Mouse (Mus musculus) heart, embryonic 10.5 days (tissue): ENCODE data around the gene Mrtfb. TPM values are rescaled to one million over a fixed set of nuclear protein-coding genes. Genes with fewer than 3 reads are reported as not detected.
A peak's percentile ranks its signal among the peaks of the same experiment; 100 is the strongest.

Experiments used
- DNase-seq: peaks from one replicate; pipeline ENCODE4 v3.0.0-alpha.2; 2017; ENCODE audit warnings: low spot score
- H3K27ac ChIP-seq: fragments of 300-500 bp; sonication (generic); 2 replicates; pipeline ENCODE4 v1.5.1; 2016; ENCODE audit warnings: mild to moderate bottlenecking
- H3K27me3 ChIP-seq: fragments of 300-500 bp; sonication (generic); 2 replicates; pipeline ENCODE4 v1.6.1; 2016; ENCODE audit warnings: mild to moderate bottlenecking; ENCODE audit not compliant: poor library complexity, insufficient read depth, severe bottlenecking
- H3K36me3 ChIP-seq: fragments of 300-500 bp; sonication (generic); 2 replicates; pipeline ENCODE4 v1.6.1; 2016; ENCODE audit warnings: mild to moderate bottlenecking, moderate library complexity
- H3K4me1 ChIP-seq: fragments of 300-500 bp; sonication (generic); 2 replicates; pipeline ENCODE4 v1.6.1; 2016; ENCODE audit warnings: mild to moderate bottlenecking
- H3K4me3 ChIP-seq: fragments of 300-500 bp; sonication (generic); 2 replicates; pipeline ENCODE4 v1.5.1; 2016; ENCODE audit warnings: mild to moderate bottlenecking, moderate library complexity
- H3K9me3 ChIP-seq: fragments of 300-500 bp; sonication (generic); 2 replicates; pipeline ENCODE4 v1.6.1; 2016; ENCODE audit warnings: mild to moderate bottlenecking, moderate library complexity
- WGBS: fragments of 180-500 bp; shearing (Covaris S2); methylation state at CpG from one replicate; pipeline ENCODE4 v1.1.7; 2016; 5-methylcytosine and 5-hydroxymethylcytosine counted together
- polyA plus RNA-seq: library from polyadenylated mRNA; unstranded; fragments of >200 nt; fragmentation: Nextera tagmentation; extraction: Ambion mirVana; gene quantifications from 2 replicates; pipeline ENCODE4 v1.2.1, GENCODE M21; 2016

Gene Mrtfb
- polyA plus RNA-seq, 1 experiment from 2014 or later = 20.4 TPM

- 51% methylated on average over 1 of the region's 1 CpGs for WGBS
These were observed 187.5 kb downstream of the Mrtfb start for GRCm38 (mm10) chr16:13443764-13444163.

GRCm38 (mm10) chr16:13445461-13445860, 189.2 kb downstream of the Mrtfb start:
- H3K36me3 ChIP-seq = no peaks in the 10 kb centered on the region
- WGBS = 70% methylated on average over 5 of the region's 5 CpGs
- H3K27ac ChIP-seq = no peak overlapping the region
- H3K27me3 ChIP-seq = peaks cover 44% of the 10 kb centered on the region
- no peak overlapping the region for H3K4me3 ChIP-seq
- DNase-seq = no peak
- no peaks in the 10 kb centered on the region for H3K9me3 ChIP-seq
- peaks cover 35% of the 10 kb centered on the region for H3K4me1 ChIP-seq

More at GRCm38 (mm10) chr16:13443764-13444163, 187.5 kb downstream of the Mrtfb start:
- Histone ChIP-seq H3K4me3 (no peak overlapping the region), H3K9me3 (no peaks in the 10 kb centered on the region), H3K27me3 (peaks cover 27% of the 10 kb centered on the region), H3K27ac (no peak overlapping the region), H3K36me3 (no peaks in the 10 kb centered on the region), H3K4me1 (peaks cover 26% of the 10 kb centered on the region)
- no peak for DNase-seq

GRCm38 (mm10) chr16:13446488-13446887, 190.2 kb downstream of the Mrtfb start:
- Histone ChIP-seq H3K4me1 (peaks cover 35% of the 10 kb centered on the region), H3K27me3 (peaks cover 54% of the 10 kb centered on the region), H3K9me3 (no peaks in the 10 kb centered on the region), H3K36me3 (no peaks in the 10 kb centered on the region), H3K27ac (peak overlapping the region; percentile 90; the same call in 1 of the 2 replicates), H3K4me3 (peak overlapping the region; percentile 94)
- no peak for DNase-seq
- WGBS = 19% methylated on average over 15 of the region's 15 CpGs

- H3K27me3 ChIP-seq = peaks cover 58% of the 10 kb centered on the region
- DNase-seq = no peak
These were observed 190.6 kb downstream of the Mrtfb start for GRCm38 (mm10) chr16:13446971-13447283.

GRCm38 (mm10) chr16:13447284-13448050, 191.2 kb downstream of the Mrtfb start:
- Histone ChIP-seq H3K4me3 (peak overlapping the region; percentile 94), H3K4me1 (peaks cover 35% of the 10 kb centered on the region), H3K36me3 (no peaks in the 10 kb centered on the region), H3K9me3 (no peaks in the 10 kb centered on the region), H3K27me3 (peaks cover 64% of the 10 kb centered on the region), H3K27ac (peak overlapping the region; percentile 90)
- 1% methylated on average over 35 of the region's 43 CpGs for WGBS
- DNase-seq = no peak

More at GRCm38 (mm10) chr16:13446971-13447283, 190.6 kb downstream of the Mrtfb start:
- 1% methylated on average over 11 of the region's 11 CpGs for WGBS
- Histone ChIP-seq H3K36me3 (no peaks in the 10 kb centered on the region), H3K27ac (peak overlapping the region; percentile 90), H3K4me1 (peaks cover 35% of the 10 kb centered on the region), H3K9me3 (no peaks in the 10 kb centered on the region), H3K4me3 (peak overlapping the region; percentile 94)

- Histone ChIP-seq H3K27me3 (peaks cover 69% of the 10 kb centered on the region), H3K27ac (peak overlapping the region; percentile 90), H3K9me3 (no peaks in the 10 kb centered on the region), H3K4me1 (peaks cover 35% of the 10 kb centered on the region), H3K4me3 (peak overlapping the region; percentile 94), H3K36me3 (no peaks in the 10 kb centered on the region)
- DNase-seq = peak; percentile 84
- 0% methylated on average over 51 of the region's 52 CpGs for WGBS
These were observed 191.9 kb downstream of the Mrtfb start for GRCm38 (mm10) chr16:13448051-13448705.

GRCm38 (mm10) chr16:13448706-13449090, 192.4 kb downstream of the Mrtfb start:
- H3K4me3 ChIP-seq = peak overlapping the region; percentile 94
- H3K36me3 ChIP-seq = no peaks in the 10 kb centered on the region
- DNase-seq = no peak
- peaks cover 74% of the 10 kb centered on the region for H3K27me3 ChIP-seq
- no peaks in the 10 kb centered on the region for H3K9me3 ChIP-seq
- peak overlapping the region; percentile 90; the same call in 1 of the 2 replicates for H3K27ac ChIP-seq
- peaks cover 35% of the 10 kb centered on the region for H3K4me1 ChIP-seq
- WGBS = 11% methylated on average over 8 of the region's 8 CpGs

GRCm38 (mm10) chr16:13449491-13449890, 193.2 kb downstream of the Mrtfb start:
- Histone ChIP-seq H3K4me1 (peaks cover 35% of the 10 kb centered on the region), H3K36me3 (no peaks in the 10 kb centered on the region), H3K4me3 (peak overlapping the region; percentile 94), H3K9me3 (no peaks in the 10 kb centered on the region), H3K27me3 (peaks cover 78% of the 10 kb centered on the region), H3K27ac (0 out of 2 replicates have a peak overlapping the region, but pooled peaks have one; percentile 22)
- WGBS = 8% methylated on average over 13 of the region's 13 CpGs
- no peak for DNase-seq

GRCm38 (mm10) chr16:13450831-13451230, 194.6 kb downstream of the Mrtfb start:
- H3K27me3 ChIP-seq = peaks cover 71% of the 10 kb centered on the region
- H3K9me3 ChIP-seq = no peaks in the 10 kb centered on the region
- DNase-seq = no peak
- no peak overlapping the region for H3K27ac ChIP-seq
- H3K4me3 ChIP-seq = no peak overlapping the region
- H3K36me3 ChIP-seq = no peaks in the 10 kb centered on the region
- peaks cover 35% of the 10 kb centered on the region for H3K4me1 ChIP-seq
- WGBS = 42% methylated on average over 7 of the region's 7 CpGs

GRCm38 (mm10) chr16:13451991-13452390, 195.7 kb downstream of the Mrtfb start:
- Histone ChIP-seq H3K4me3 (no peak overlapping the region), H3K36me3 (no peaks in the 10 kb centered on the region), H3K4me1 (peaks cover 26% of the 10 kb centered on the region), H3K27ac (no peak overlapping the region), H3K9me3 (no peaks in the 10 kb centered on the region), H3K27me3 (peaks cover 65% of the 10 kb centered on the region)
- WGBS = 83% methylated on average over 4 of the region's 4 CpGs
- no peak for DNase-seq

- 76% methylated on average over 7 of the region's 7 CpGs for WGBS
These were observed 196.4 kb downstream of the Mrtfb start for GRCm38 (mm10) chr16:13452661-13453060.

GRCm38 (mm10) chr16:13454026-13454600, 197.8 kb downstream of the Mrtfb start:
- H3K36me3 ChIP-seq = no peaks in the 10 kb centered on the region
- H3K4me1 ChIP-seq = peaks cover 6% of the 10 kb centered on the region; the same call in 1 of the 2 replicates
- DNase-seq = no peak
- no peaks in the 10 kb centered on the region for H3K9me3 ChIP-seq
- no peak overlapping the region for H3K4me3 ChIP-seq
- WGBS = 43% methylated on average over 10 of the region's 10 CpGs
- H3K27me3 ChIP-seq = peaks cover 52% of the 10 kb centered on the region
- H3K27ac ChIP-seq = no peak overlapping the region

More at GRCm38 (mm10) chr16:13452661-13453060, 196.4 kb downstream of the Mrtfb start:
- H3K9me3 ChIP-seq = no peaks in the 10 kb centered on the region
- H3K27me3 ChIP-seq = peaks cover 65% of the 10 kb centered on the region
- peaks cover 20% of the 10 kb centered on the region; the same call in 1 of the 2 replicates for H3K4me1 ChIP-seq
- no peak overlapping the region for H3K27ac ChIP-seq
- H3K4me3 ChIP-seq = no peak overlapping the region
- no peak for DNase-seq
- no peaks in the 10 kb centered on the region for H3K36me3 ChIP-seq

- Histone ChIP-seq H3K36me3 (no peaks in the 10 kb centered on the region), H3K27me3 (peaks cover 38% of the 10 kb centered on the region), H3K27ac (no peak overlapping the region), H3K4me3 (no peak overlapping the region), H3K9me3 (no peaks in the 10 kb centered on the region), H3K4me1 (no peaks in the 10 kb centered on the region)
- no peak for DNase-seq
These were observed 199.3 kb downstream of the Mrtfb start for GRCm38 (mm10) chr16:13455560-13455959.
